Mouse (Mus musculus): ENCODE measurements at regions not wholly inside any gene's neighbourhood (a gene's known extent, or its start where the extent isn't known, plus 50 kb on each side); places are given as distances from the start of the nearest gene placed in this dataset.

GRCm38 (mm10) chr11:39917716-39918347 is 777.2 kb downstream of the Mat2b start:
- TF ChIP-seq POLR2A (IDR thresholded peaks at IDR 0.05; ENCODE audit: low read depth, low read length) (no peak), CTCF (conservative IDR thresholded peaks at IDR 0.05; ENCODE audit: insufficient read depth, insufficient read length, low read depth, low read length) (no peak)
- WGBS = 47% methylated on average over 3 of the region's 3 CpGs
- no peaks in the 10 kb centered on the region for H3K27me3 ChIP-seq (replicated peaks; ENCODE audit: control insufficient read depth, insufficient read depth, low read length)
- H3K4me3 ChIP-seq (ENCODE audit: insufficient read depth, low read depth, low read length) = no peak overlapping the region
- H3K27ac ChIP-seq (ENCODE audit: insufficient read depth, low read depth, low read length) = no peak overlapping the region
- no peaks in the 10 kb centered on the region for H3K36me3 ChIP-seq (ENCODE audit: control insufficient read depth, insufficient read depth, low read length)
- H3K4me1 ChIP-seq (ENCODE audit: control insufficient read depth, insufficient read depth, low read length) = no peaks in the 10 kb centered on the region
- DNase-seq = peak; percentile 26

- no peaks in the 10 kb centered on the region for H3K36me3 ChIP-seq (ENCODE audit: control insufficient read depth, insufficient read depth, low read length)
- no peak for DNase-seq
- no peak overlapping the region for H3K27ac ChIP-seq (ENCODE audit: insufficient read depth, low read depth, low read length)
- no peak for TF ChIP-seq CTCF (conservative IDR thresholded peaks at IDR 0.05; ENCODE audit: insufficient read depth, insufficient read length, low read depth, low read length)
- TF ChIP-seq POLR2A (IDR thresholded peaks at IDR 0.05; ENCODE audit: low read depth, low read length) = no peak
- H3K4me1 ChIP-seq (ENCODE audit: control insufficient read depth, insufficient read depth, low read length) = no peaks in the 10 kb centered on the region
- H3K4me3 ChIP-seq (ENCODE audit: insufficient read depth, low read depth, low read length) = no peak overlapping the region
- no peaks in the 10 kb centered on the region for H3K27me3 ChIP-seq (replicated peaks; ENCODE audit: control insufficient read depth, insufficient read depth, low read length)
- WGBS = 70% methylated on average over 6 of the region's 6 CpGs
Observed at GRCm38 (mm10) chr11:39899644-39900225, 795.3 kb downstream of the Mat2b start.

GRCm38 (mm10) chr11:39883305-39883704 is 811.7 kb downstream of the Mat2b start:
- TF ChIP-seq CTCF (conservative IDR thresholded peaks at IDR 0.05; ENCODE audit: insufficient read depth, insufficient read length, low read depth, low read length) (no peak), POLR2A (IDR thresholded peaks at IDR 0.05; ENCODE audit: low read depth, low read length) (no peak)
- no peak overlapping the region for H3K27ac ChIP-seq (ENCODE audit: insufficient read depth, low read depth, low read length)
- WGBS = 67% methylated on average over 1 of the region's 1 CpGs
- no peaks in the 10 kb centered on the region for H3K36me3 ChIP-seq (ENCODE audit: control insufficient read depth, insufficient read depth, low read length)
- no peak overlapping the region for H3K4me3 ChIP-seq (ENCODE audit: insufficient read depth, low read depth, low read length)
- no peaks in the 10 kb centered on the region for H3K4me1 ChIP-seq (ENCODE audit: control insufficient read depth, insufficient read depth, low read length)
- no peaks in the 10 kb centered on the region for H3K27me3 ChIP-seq (replicated peaks; ENCODE audit: control insufficient read depth, insufficient read depth, low read length)
- DNase-seq = no peak

- no peak for DNase-seq
- no peaks in the 10 kb centered on the region for H3K36me3 ChIP-seq (ENCODE audit: control insufficient read depth, insufficient read depth, low read length)
- no peaks in the 10 kb centered on the region for H3K4me1 ChIP-seq (ENCODE audit: control insufficient read depth, insufficient read depth, low read length)
- TF ChIP-seq CTCF (conservative IDR thresholded peaks at IDR 0.05; ENCODE audit: insufficient read depth, insufficient read length, low read depth, low read length) = no peak
- no peak for TF ChIP-seq POLR2A (IDR thresholded peaks at IDR 0.05; ENCODE audit: low read depth, low read length)
- H3K4me3 ChIP-seq (ENCODE audit: insufficient read depth, low read depth, low read length) = no peak overlapping the region
- H3K27me3 ChIP-seq (replicated peaks; ENCODE audit: control insufficient read depth, insufficient read depth, low read length) = no peaks in the 10 kb centered on the region
- H3K27ac ChIP-seq (ENCODE audit: insufficient read depth, low read depth, low read length) = no peak overlapping the region
- WGBS = 74% methylated on average over 6 of the region's 6 CpGs
Observed at GRCm38 (mm10) chr11:39868451-39868979, 826.5 kb downstream of the Mat2b start.
